Mouse (Mus musculus): ENCODE results near the gene D17H6S53E.

Gene D17H6S53E

GRCm38 (mm10) chr17:35132174-35132560 is 6.0 kb downstream of the D17H6S53E start:
- no peak for DNase-seq (ENCODE audit: low spot score in 2 of 2)

DNA sequence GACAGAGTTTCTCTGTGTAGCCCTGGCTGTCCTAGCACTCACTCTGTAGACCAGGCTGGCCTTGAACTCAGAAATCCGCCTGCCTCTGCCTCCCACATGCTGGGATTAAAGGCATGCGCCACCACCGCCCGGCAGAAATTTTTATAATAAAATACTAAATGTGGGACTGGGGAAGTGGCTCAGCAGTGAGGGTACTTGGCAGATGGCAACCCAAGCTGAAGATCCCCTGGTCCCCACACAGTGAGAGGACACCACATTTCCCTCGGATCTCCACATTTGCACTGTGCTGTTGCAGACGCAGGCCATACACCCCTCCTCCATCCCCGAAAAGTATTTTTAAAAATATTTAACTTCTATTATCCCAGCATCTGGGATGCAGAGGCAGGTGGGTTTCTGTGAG is 7.3 kb downstream of the D17H6S53E start:
- DNase-seq (ENCODE audit: low spot score in 2 of 2) = no peak

DNA sequence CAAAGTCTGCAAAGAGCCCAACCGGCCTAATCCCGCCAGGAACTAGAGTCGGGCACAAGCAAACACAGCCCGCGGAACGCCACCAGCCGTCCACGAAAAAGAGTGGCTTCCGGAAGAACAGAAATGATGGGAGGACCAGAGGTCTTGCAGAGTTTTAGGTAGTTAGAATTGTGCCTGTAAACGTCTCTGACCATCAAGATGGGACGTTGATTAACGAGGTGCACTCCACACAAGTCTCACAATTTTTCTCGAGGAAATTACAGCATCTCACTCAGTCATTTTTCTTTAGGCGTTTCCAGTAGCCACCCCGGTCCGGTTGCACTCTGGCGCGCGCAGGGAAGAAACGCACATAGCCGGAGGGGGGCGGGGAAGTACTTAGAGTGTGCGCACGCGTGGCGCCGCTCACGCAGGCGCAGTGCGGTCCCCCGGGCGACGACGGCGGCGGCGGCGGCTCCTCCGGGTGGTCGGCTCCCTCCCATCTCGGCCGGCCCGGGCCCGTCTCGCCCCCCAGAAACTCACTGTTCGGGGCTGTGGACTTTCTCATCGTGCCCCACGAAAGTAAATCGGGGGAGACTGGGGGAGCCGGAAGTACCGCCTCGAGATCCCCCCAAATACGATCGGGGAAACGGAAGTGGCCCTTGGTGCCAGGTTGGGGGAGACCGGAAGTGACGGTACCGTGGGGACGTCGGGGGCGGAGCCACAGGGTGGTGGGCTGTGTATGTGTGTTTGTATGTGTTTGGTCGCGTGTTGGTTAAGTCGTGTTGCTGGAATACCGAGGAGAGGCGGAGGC is 8.8 kb downstream of the D17H6S53E start, which contains the start of gene Bag6:
Gene Bag6 (plus strand): TSS at position 378 of the 790 bp plus-strand sequence.
- peak; percentile 91 to 94 for DNase-seq (ENCODE audit: low spot score in 2 of 2)

DNA sequence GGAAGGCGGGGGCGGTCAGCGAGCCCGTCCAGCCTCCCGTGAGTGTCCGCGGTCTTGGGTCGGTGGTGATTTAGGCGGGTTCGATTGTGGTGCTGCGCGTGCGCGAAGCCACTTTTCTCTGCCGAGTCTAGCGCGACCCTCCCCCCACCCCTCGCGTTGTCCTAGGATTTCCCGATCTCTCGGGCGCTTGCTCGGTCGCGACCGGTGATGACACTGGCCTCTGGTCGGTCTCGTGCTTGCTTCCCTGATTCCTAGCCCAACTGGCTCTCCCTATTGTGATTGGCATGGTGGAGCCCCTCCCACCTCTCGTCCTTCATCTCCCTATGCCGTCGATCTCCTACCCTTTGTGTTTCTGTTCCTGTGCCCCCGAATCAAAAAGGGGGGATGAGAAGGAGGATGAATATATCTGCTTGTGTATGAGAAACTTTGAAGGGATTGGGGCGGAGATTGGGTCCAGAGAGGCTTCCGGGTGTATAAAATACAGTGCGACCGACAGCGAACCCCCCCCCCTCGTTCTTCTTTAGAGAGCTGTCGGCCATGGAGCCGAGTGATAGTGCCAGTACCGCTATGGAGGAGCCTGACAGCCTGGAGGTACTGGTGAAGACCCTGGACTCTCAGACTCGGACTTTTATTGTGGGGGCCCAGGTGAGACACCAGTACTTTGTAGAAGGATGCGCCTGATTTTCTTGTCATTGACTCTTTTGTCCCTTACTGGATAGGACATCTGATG is 9.6 kb downstream of the D17H6S53E start:
- DNase-seq (ENCODE audit: low spot score in 2 of 2) = no peak

- DNase-seq (ENCODE audit: low spot score in 2 of 2) = no peak
Observed at GRCm38 (mm10) chr17:35139269-35139668, 13.1 kb downstream of the D17H6S53E start.

DNA sequence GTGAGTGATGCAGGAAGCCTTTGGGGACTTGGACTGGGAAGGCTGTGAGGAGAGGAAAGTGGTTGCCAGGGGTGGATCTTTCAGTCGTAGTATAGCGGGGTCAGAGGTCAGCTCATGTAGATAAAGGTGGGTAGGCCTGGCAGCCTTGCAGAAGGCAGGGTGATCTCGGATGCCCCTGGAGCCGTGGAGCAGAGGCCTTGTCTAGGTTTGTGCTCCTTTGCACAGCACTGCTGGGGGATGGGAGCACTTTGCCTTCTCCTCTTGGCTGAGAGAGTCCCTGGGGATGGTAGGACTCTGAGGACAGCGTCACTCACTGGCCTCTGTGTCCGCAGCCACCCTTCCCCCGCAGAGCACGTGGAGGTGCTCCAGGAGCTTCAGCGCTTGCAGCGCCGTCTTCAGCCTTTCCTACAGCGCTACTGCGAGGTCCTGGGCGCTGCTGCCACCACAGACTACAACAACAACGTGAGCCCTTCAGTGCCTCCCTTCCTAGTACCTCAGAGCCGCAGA is 14.4 kb downstream of the D17H6S53E start:
- no peak for DNase-seq (ENCODE audit: low spot score in 2 of 2)

GRCm38 (mm10) chr17:35141971-35142370 is 15.8 kb downstream of the D17H6S53E start:
- no peak for DNase-seq (ENCODE audit: low spot score in 2 of 2)

GRCm38 (mm10) chr17:35146139-35146538 is 20.0 kb downstream of the D17H6S53E start:
- DNase-seq (ENCODE audit: low spot score in 2 of 2) = no peak

- no peak for DNase-seq (ENCODE audit: low spot score in 2 of 2)
Observed at GRCm38 (mm10) chr17:35147348-35147747, 21.2 kb downstream of the D17H6S53E start.

GRCm38 (mm10) chr17:35147922-35148639 is 21.9 kb downstream of the D17H6S53E start:
- no peak for DNase-seq (ENCODE audit: low spot score in 2 of 2)

GRCm38 (mm10) chr17:35152121-35152520 is 25.9 kb downstream of the D17H6S53E start:
- DNase-seq (ENCODE audit: low spot score in 2 of 2) = no peak

GRCm38 (mm10) chr17:35153077-35153476 is 26.9 kb downstream of the D17H6S53E start:
- DNase-seq (ENCODE audit: low spot score in 2 of 2) = no peak

GRCm38 (mm10) chr17:35153931-35154330 is 27.8 kb downstream of the D17H6S53E start:
- no peak for DNase-seq (ENCODE audit: low spot score in 2 of 2)

- no peak for DNase-seq (ENCODE audit: low spot score in 2 of 2)
Observed at GRCm38 (mm10) chr17:35154616-35155015, 28.4 kb downstream of the D17H6S53E start.

- DNase-seq (ENCODE audit: low spot score in 2 of 2) = no peak
Observed at GRCm38 (mm10) chr17:35155451-35155850, 29.3 kb downstream of the D17H6S53E start.

GRCm38 (mm10) chr17:35156461-35157200 is 30.5 kb downstream of the D17H6S53E start:
- no peak for DNase-seq (ENCODE audit: low spot score in 2 of 2)

DNA sequence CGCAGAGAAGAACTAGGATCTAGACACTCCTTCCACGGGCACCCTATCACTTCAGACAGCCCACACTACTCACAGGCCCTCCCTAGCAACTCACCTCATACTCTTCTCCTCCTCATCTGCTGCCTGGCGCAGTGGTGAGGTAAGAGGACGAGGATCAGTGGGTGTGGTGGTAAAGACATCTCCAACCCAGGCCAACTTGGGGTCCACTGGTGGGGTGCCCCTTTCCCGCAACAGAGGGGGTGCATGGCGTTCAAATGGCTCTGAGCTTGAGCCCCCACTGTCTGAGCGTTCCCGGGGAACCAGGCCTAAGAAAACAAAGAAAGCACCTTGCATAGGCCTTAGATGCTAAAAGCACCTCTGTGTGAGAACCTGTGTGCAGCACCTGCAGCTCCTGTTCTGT is 31.1 kb downstream of the D17H6S53E start:
- DNase-seq (ENCODE audit: low spot score in 2 of 2) = no peak

- DNase-seq (ENCODE audit: low spot score in 2 of 2) = no peak
Observed at GRCm38 (mm10) chr17:35157661-35158175, 31.5 kb downstream of the D17H6S53E start.

GRCm38 (mm10) chr17:35158850-35159593 is 32.8 kb downstream of the D17H6S53E start:
- no peak for DNase-seq (ENCODE audit: low spot score in 2 of 2)

DNA sequence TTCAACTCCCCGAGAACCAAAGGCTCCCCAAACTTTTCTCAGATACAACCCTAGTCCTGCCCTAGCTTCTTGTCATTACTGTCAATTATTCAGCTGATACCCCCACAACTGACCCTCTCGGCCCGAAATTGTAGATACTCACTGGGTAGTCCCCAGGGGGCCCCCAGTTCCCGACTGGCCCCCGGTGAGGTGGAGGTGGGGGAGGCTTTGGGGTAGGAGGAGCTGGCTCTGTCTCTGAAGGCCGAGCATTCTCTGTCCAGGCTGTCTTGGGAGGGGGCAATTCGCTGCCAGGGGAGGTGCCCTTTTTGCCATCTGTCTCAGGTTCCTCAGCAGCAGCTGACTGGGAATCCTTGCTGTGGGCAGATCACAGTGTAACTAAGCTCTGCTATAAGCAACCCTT is 33.5 kb downstream of the D17H6S53E start:
- DNase-seq (ENCODE audit: low spot score in 2 of 2) = no peak
